In the genomic region with DNA sequence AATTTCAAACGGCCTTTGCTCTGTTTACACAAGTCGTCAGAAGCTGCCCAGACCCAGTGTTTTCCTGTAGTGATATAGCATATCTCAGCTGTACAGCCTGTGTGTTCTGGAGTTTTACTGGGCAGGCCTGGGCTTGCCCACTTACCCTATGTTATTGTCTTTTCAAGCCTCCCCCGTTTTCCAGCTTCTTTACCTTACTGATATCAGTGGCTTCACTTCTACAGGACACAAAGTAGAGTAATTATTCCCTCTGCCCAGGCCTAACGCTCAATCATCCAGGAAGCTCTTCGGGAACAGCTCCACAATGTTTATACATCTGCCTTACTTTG, we compare ENCODE assay signal across 10 mouse cellular contexts.
DNase-seq lines count a peak whose midpoint lies in the region; ATAC-seq and TF ChIP-seq lines count a peak whose summit lies in the region.
"Had no signal": no experiment of that assay in that cellular context is flagged by ENCODE, and none has a peak within 500 bp of the region (broad histone marks: within the 10 kb centered on the region; RNA-seq: fewer than 3 reads in every experiment).

No protein-coding gene starts in this region.

- H3K9me3 ChIP-seq in embryonic facial prominence, embryonic 10.5 days = no peaks in the 10 kb centered on the region
- H3K9me3 ChIP-seq in kidney, embryonic 16.5 days (ENCODE audit: low read length) = no peaks in the 10 kb centered on the region
- H3K9me3 ChIP-seq in lung, embryonic 16.5 days (ENCODE audit: control insufficient read depth, low read length) = no peaks in the 10 kb centered on the region
- no peaks in the 10 kb centered on the region for H3K9me3 ChIP-seq in forebrain, embryonic 16.5 days (ENCODE audit: control insufficient read depth, low read length)

- H3K4me2 ChIP-seq in kidney, embryonic 16.5 days (replicated peaks; ENCODE audit: low read depth, low read length) = peak overlapping the region; percentile 37; the same call in 1 of the 2 replicates
- H3K4me2 ChIP-seq in lung, embryonic 16.5 days (ENCODE audit: low read depth, low read length) = peak overlapping the region; percentile 38; the same call in 1 of the 2 replicates
- no peak overlapping the region for H3K4me2 ChIP-seq in forebrain, embryonic 16.5 days (ENCODE audit: low read length)

- 54% methylated on average over 5 of the region's 5 CpGs for WGBS in embryonic facial prominence, embryonic 10.5 days
- 9% methylated on average over 5 of the region's 5 CpGs for WGBS in kidney, embryonic 16.5 days
- WGBS in lung, embryonic 16.5 days = 6% methylated on average over 5 of the region's 5 CpGs
- WGBS in forebrain, embryonic 16.5 days = 54% methylated on average over 5 of the region's 5 CpGs

- H3K27ac ChIP-seq in embryonic facial prominence, embryonic 10.5 days (replicated peaks) = peak overlapping the region; percentile 71; the same call in 1 of the 2 replicates
- peak overlapping the region; percentile 95 for H3K27ac ChIP-seq in kidney, embryonic 16.5 days (ENCODE audit: low read length)
- H3K27ac ChIP-seq in lung, embryonic 16.5 days (ENCODE audit: low read length) = peak overlapping the region; percentile 97
- H3K27ac ChIP-seq in left cerebral cortex, adult 2 months = no peak overlapping the region
- no peak overlapping the region for H3K27ac ChIP-seq in forebrain, embryonic 16.5 days (ENCODE audit: low read length)

- ATAC-seq in kidney, embryonic 16.5 days (ENCODE audit: low FRiP score, low TSS enrichment) = peak; percentile 86
- peak; percentile 87 for ATAC-seq in lung, embryonic 16.5 days (ENCODE audit: low read depth)
- ATAC-seq in forebrain, embryonic 16.5 days = no peak

- H3K9ac ChIP-seq in kidney, embryonic 16.5 days (replicated peaks; ENCODE audit: low read length) = 0 out of 2 replicates have a peak overlapping the region, but pooled peaks have one; percentile 12
- H3K9ac ChIP-seq in lung, embryonic 16.5 days (ENCODE audit: low read length) = peak overlapping the region; percentile 26; the same call in 1 of the 2 replicates
- no peak overlapping the region for H3K9ac ChIP-seq in forebrain, embryonic 16.5 days (replicated peaks; ENCODE audit: low read depth, low read length)

- intact Hi-C loops in left cerebral cortex, adult 2 months (cut with DNase I) = no loop called here

- peaks cover 30% of the 10 kb centered on the region for H3K4me1 ChIP-seq in embryonic facial prominence, embryonic 10.5 days
- peaks cover 33% of the 10 kb centered on the region for H3K4me1 ChIP-seq in kidney, embryonic 16.5 days (ENCODE audit: insufficient read depth, low read length)
- H3K4me1 ChIP-seq in lung, embryonic 16.5 days (replicated peaks; ENCODE audit: control insufficient read depth, insufficient read depth, low read length) = peaks cover 20% of the 10 kb centered on the region
- peaks cover 9% of the 10 kb centered on the region for H3K4me1 ChIP-seq in forebrain, embryonic 16.5 days (replicated peaks; ENCODE audit: control insufficient read depth, insufficient read depth, low read length)

- no peak for TF ChIP-seq CTCF in left cerebral cortex, adult 2 months (IDR thresholded peaks at IDR 0.05)

- H3K4me3 ChIP-seq in embryonic facial prominence, embryonic 10.5 days = no peak overlapping the region
- no peak overlapping the region for H3K4me3 ChIP-seq in kidney, embryonic 16.5 days (ENCODE audit: low read length)
- H3K4me3 ChIP-seq in lung, embryonic 16.5 days (ENCODE audit: low read length) = no peak overlapping the region
- H3K4me3 ChIP-seq in left cerebral cortex, adult 2 months = no peak overlapping the region
- no peak overlapping the region for H3K4me3 ChIP-seq in forebrain, embryonic 16.5 days (replicated peaks; ENCODE audit: low read length)

- no peaks in the 10 kb centered on the region for H3K36me3 ChIP-seq in embryonic facial prominence, embryonic 10.5 days (replicated peaks)
- no peaks in the 10 kb centered on the region for H3K36me3 ChIP-seq in kidney, embryonic 16.5 days (ENCODE audit: insufficient read depth, low read length)
- no peaks in the 10 kb centered on the region for H3K36me3 ChIP-seq in lung, embryonic 16.5 days (ENCODE audit: control insufficient read depth, insufficient read depth, low read length)
- H3K36me3 ChIP-seq in forebrain, embryonic 16.5 days (ENCODE audit: control insufficient read depth, insufficient read depth) = no peaks in the 10 kb centered on the region

- H3K27me3 ChIP-seq in embryonic facial prominence, embryonic 10.5 days (replicated peaks; ENCODE audit: low read depth, poor library complexity, severe bottlenecking) = no peaks in the 10 kb centered on the region
- H3K27me3 ChIP-seq in kidney, embryonic 16.5 days (ENCODE audit: insufficient read depth, low read length) = no peaks in the 10 kb centered on the region
- H3K27me3 ChIP-seq in lung, embryonic 16.5 days (ENCODE audit: control insufficient read depth, insufficient read depth, low read depth, low read length) = no peaks in the 10 kb centered on the region
- H3K27me3 ChIP-seq in forebrain, embryonic 16.5 days (replicated peaks; ENCODE audit: control insufficient read depth, insufficient read depth, low read length) = no peaks in the 10 kb centered on the region

- DNase-seq in NIH3T3 (ENCODE audit: low read depth) = peak; percentile 69
- DNase-seq in embryonic facial prominence, embryonic 10.5 days (ENCODE audit: low spot score) = no peak
- no peak for DNase-seq in left cerebral cortex, adult 2 months (ENCODE audit: extremely low spot score in 1 of 2, low spot score in 2 of 2)
- no peak for DNase-seq in spleen, postnatal 36 days (ENCODE audit: low spot score in 2 of 2)
- no peak for DNase-seq in ovary, postnatal 10 days (ENCODE audit: low spot score)
- DNase-seq: layer of hippocampus, postnatal 36 days; retina, postnatal 1 day had no signal

Comparison
In these comparisons a context has a peak if more than half of its experiments do, and no peak if none do; other contexts are left out.
1. H3K27ac ChIP-seq: peak in embryonic facial prominence, embryonic 10.5 days (single experiment), kidney, embryonic 16.5 days (single experiment) and lung, embryonic 16.5 days (single experiment); none in left cerebral cortex, adult 2 months (single experiment) and forebrain, embryonic 16.5 days (single experiment).